Mouse (Mus musculus) limb, embryonic 13.5 days (tissue): ENCODE measurements around the gene Hoxd8. TPM values are rescaled to one million over a fixed set of nuclear protein-coding genes. Genes with fewer than 3 reads are reported as not detected.

Experiments used
- ATAC-seq: fragments of 200-750 bp; cut with Nextera tagmentation; 2 replicates; pipeline ENCODE4 v1.8.0; 2017; ENCODE audit warnings: low read depth, moderate number of reproducible peaks, moderate TSS enrichment; ENCODE audit not compliant: low FRiP score
- H3K27ac ChIP-seq: fragments of 300-500 bp; sonication (generic); 2 replicates; pipeline ENCODE4 v1.5.1; 2015; ENCODE audit warnings: inconsistent platforms, mild to moderate bottlenecking, moderate library complexity
- H3K27me3 ChIP-seq: fragments of 300-500 bp; sonication (generic); 2 replicates; pipeline ENCODE4 v1.6.1; 2015; ENCODE audit warnings: mild to moderate bottlenecking, inconsistent platforms
- H3K36me3 ChIP-seq: fragments of 300-500 bp; sonication (generic); 2 replicates; pipeline ENCODE4 v1.6.1; 2015; ENCODE audit warnings: inconsistent platforms, mild to moderate bottlenecking, moderate library complexity
- H3K4me1 ChIP-seq: fragments of 300-500 bp; sonication (generic); 2 replicates; pipeline ENCODE4 v1.6.1; 2015; ENCODE audit warnings: inconsistent platforms
- H3K4me2 ChIP-seq: fragments of 300-500 bp; sonication (generic); replicated peaks from 2 replicates; pipeline ENCODE4 v1.6.1; 2015; ENCODE audit warnings: inconsistent platforms, mild to moderate bottlenecking, moderate library complexity
- H3K4me3 ChIP-seq: fragments of 300-500 bp; sonication (generic); 2 replicates; pipeline ENCODE4 v1.5.1; 2015; ENCODE audit warnings: moderate library complexity, mild to moderate bottlenecking, inconsistent platforms
- H3K9ac ChIP-seq: fragments of 300-500 bp; sonication (generic); 2 replicates; pipeline ENCODE4 v1.6.1; 2015; ENCODE audit warnings: mild to moderate bottlenecking, inconsistent platforms
- H3K9me3 ChIP-seq: fragments of 300-500 bp; sonication (generic); 2 replicates; pipeline ENCODE4 v1.6.1; 2016; ENCODE audit warnings: inconsistent platforms
- WGBS: fragments of 180-500 bp; shearing (Covaris S2); methylation state at CpG from one replicate; pipeline ENCODE4 v1.1.7; 2015; 5-methylcytosine and 5-hydroxymethylcytosine counted together
- polyA plus RNA-seq: library from polyadenylated mRNA; unstranded; fragments of >200 nt; fragmentation: Nextera tagmentation; extraction: Ambion mirVana; gene quantifications from 2 replicates; pipeline ENCODE4 v1.2.1, GENCODE M21; 2015

Gene Hoxd8
- polyA plus RNA-seq, 1 experiment from 2014 or later: 7.5 TPM

DNA sequence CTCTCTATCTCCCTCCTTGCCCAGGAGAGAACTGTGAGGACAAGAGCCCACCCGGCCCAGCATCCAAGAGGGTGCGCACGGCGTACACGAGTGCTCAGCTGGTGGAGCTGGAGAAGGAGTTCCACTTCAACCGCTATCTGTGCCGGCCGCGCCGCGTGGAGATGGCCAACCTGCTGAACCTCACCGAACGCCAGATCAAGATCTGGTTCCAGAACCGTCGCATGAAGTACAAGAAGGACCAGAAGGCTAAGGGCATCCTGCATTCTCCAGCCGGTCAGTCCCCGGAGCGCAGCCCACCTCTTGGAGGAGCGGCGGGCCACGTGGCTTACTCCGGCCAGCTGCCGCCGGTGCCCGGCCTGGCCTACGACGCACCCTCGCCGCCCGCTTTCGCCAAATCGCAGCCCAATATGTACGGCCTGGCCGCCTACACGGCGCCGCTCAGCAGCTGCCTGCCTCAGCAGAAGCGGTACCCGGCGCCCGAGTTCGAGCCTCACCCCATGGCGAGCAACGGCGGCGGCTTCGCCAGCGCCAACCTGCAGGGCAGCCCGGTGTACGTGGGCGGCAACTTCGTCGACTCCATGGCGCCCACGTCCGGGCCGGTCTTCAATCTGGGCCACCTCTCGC lies 42.0 kb downstream of the Hoxd8 start:
- Histone ChIP-seq H3K27me3 (peaks cover 99% of the 10 kb centered on the region), H3K9ac (no peak overlapping the region)
- no peak for ATAC-seq

DNA sequence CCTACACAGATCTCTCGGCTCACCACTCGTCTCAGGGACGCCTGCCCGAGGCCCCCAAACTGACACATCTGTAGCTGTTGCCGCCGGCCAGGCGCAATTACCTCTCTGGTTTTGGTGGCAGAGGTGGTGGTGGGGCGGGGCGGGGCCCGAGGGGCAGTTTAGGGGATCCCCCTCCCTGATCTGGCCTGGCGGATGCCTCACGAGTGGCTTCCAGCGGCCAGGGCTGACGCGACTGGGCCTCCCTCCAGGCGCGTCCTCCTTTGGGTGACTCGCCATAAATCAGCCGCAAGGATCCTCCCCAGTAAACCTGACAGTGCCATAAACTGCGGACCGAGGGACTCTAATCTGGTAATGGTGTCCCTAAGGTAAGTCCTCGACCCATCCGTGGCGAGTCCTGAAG lies 42.6 kb downstream of the Hoxd8 start:
- Histone ChIP-seq H3K4me3 (peak overlapping the region; percentile 25; the same call in 1 of the 2 replicates), H3K9ac (no peak overlapping the region), H3K4me2 (peak overlapping the region; percentile 41), H3K27ac (no peak overlapping the region), H3K27me3 (peaks cover 99% of the 10 kb centered on the region), H3K9me3 (no peaks in the 10 kb centered on the region), H3K4me1 (peaks cover 21% of the 10 kb centered on the region), H3K36me3 (no peaks in the 10 kb centered on the region)
- 6% methylated on average over 24 of the region's 24 CpGs for WGBS
- no peak for ATAC-seq

More for the DNA sequence above, 42.0 kb downstream of the Hoxd8 start:
- no peaks in the 10 kb centered on the region for H3K9me3 ChIP-seq
- 5% methylated on average over 58 of the region's 58 CpGs for WGBS
- H3K36me3 ChIP-seq: no peaks in the 10 kb centered on the region
- H3K4me2 ChIP-seq: peak overlapping the region; percentile 41
- H3K4me1 ChIP-seq: peaks cover 21% of the 10 kb centered on the region
- H3K27ac ChIP-seq: no peak overlapping the region
- H3K4me3 ChIP-seq: peak overlapping the region; percentile 25

DNA sequence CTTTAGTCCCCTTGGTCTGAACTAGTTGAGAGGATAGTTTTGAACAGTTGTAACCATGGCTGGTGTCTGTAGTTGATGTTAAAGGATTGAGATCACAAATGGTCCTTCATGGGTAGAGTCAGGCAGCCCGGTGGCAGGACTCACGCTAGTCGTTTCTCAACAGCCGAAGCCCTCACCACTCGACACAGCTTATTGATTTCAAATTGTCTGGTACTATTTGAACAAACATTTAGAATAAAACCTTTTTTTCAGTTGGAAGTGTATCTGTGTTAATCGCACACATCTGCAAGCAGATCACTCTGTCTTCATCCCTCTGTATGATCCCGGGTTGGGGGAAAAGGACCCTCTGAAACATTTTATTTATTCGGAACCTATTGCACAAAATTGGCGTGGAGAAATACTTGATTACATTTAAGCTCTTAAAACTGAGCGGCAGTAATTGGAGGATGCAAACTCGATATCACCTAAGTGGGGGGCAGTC lies 43.3 kb downstream of the Hoxd8 start:
- no peaks in the 10 kb centered on the region for H3K9me3 ChIP-seq
- H3K27me3 ChIP-seq: peaks cover 99% of the 10 kb centered on the region
- H3K27ac ChIP-seq: no peak overlapping the region
- no peak for ATAC-seq
- H3K9ac ChIP-seq: no peak overlapping the region
- H3K4me3 ChIP-seq: no peak overlapping the region
- H3K36me3 ChIP-seq: no peaks in the 10 kb centered on the region
- 19% methylated on average over 11 of the region's 11 CpGs for WGBS
- peaks cover 26% of the 10 kb centered on the region for H3K4me1 ChIP-seq
- H3K4me2 ChIP-seq: no peak overlapping the region

DNA sequence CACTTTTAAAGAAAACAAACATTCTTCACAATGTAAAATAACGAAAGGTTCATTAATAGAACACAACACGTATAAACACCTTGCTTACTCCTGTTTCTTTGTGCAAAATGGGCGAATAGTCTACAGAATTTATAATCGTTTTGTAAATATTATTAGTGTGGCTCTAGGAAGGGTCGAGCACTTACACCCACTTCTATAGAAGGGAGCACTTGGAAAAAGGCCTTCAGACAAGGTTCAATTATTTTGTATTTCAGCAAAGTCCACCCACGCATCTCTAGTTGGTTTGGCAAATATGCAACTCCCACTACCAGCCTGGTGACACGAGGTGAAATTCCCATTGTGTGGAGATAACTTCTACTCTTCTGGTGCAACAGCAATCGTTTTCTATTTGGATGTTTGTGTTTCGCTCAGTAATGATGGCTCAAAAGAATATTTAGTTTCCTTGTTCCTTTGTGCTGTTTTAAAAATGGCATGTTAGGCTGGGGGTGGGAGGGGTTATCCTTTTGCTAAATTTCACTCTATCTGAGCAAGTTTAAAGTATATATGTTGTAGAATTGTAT lies 44.1 kb downstream of the Hoxd8 start:
- no peak for ATAC-seq
- Histone ChIP-seq H3K9ac (no peak overlapping the region), H3K36me3 (no peaks in the 10 kb centered on the region), H3K4me3 (no peak overlapping the region), H3K9me3 (no peaks in the 10 kb centered on the region), H3K4me2 (no peak overlapping the region), H3K4me1 (peaks cover 33% of the 10 kb centered on the region), H3K27me3 (peaks cover 100% of the 10 kb centered on the region), H3K27ac (no peak overlapping the region)
- 18% methylated on average over 9 of the region's 9 CpGs for WGBS

DNA sequence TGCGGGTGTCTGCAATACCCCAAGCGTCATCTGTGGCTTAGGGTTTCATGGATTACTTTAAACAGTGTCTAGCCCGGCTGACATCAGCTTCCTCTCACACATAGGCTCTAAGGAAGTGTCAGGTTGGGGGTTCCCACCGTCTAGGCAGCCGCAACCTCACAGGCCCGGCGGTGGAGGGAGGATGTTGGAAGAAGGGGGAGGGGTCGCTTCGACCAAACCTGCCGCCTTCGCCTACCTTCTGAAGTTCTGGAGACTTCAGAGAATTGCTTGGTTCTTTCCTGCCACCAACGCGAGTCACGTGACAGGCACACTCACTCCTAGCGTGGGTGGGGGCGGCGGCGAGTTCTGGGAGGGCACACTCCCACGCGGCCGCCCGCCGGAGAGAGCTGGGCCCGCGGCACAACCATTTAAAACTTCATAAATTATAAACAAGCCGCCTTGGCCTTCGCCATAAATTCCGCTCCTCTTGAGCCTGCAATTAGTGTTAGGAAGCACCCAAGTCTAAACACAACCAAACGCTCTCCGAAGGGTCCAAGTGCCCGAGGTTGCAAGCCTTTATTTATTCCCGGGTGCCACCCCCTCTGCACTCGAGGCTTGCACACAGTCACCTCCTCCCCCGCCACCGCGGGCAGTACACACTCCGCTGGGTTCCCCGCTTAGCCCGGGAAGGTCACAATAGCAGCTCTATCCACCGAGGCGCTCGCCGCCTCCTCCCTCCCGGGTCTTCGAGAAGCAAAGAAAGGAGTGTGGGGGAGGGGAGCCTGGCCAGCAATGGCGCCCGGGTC lies 45.1 kb downstream of the Hoxd8 start:
- H3K4me3 ChIP-seq: peak overlapping the region; percentile 37
- WGBS: under 1% methylated on average over 47 of the region's 47 CpGs
- peaks cover 33% of the 10 kb centered on the region for H3K4me1 ChIP-seq
- H3K9me3 ChIP-seq: no peaks in the 10 kb centered on the region
- peaks cover 100% of the 10 kb centered on the region for H3K27me3 ChIP-seq
- peak; percentile 18; the same call in 1 of the 2 replicates for ATAC-seq
- no peaks in the 10 kb centered on the region for H3K36me3 ChIP-seq
- peak overlapping the region; percentile 36; the same call in 1 of the 2 replicates for H3K9ac ChIP-seq
- peak overlapping the region; percentile 67 for H3K4me2 ChIP-seq
- no peak overlapping the region for H3K27ac ChIP-seq

DNA sequence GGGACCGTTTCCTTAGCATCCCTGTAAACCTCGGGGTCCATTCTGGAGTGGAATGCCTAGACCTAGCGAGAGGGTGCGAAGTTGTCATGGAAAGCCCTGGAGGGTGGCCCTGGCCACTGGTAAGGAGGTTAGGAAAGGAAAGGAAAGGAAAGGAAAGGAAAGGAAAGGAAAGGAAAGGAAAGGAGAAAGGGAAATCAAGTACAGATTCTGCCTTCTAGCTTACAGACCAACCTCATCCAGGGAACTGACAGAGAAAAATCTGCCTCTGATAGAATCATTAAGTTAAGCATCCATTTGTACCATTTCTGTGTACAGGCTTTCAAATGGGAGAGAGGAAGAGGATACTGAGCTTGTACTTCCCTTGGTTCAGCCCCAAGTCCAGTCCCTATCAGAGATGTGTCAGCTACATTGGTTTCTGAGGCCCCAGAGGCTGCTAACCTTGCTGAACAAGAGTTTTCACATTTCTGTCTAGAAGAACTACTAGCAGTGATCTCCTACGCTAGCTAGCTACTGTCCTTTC lies 46.4 kb downstream of the Hoxd8 start:
- peaks cover 33% of the 10 kb centered on the region for H3K4me1 ChIP-seq
- no peaks in the 10 kb centered on the region for H3K9me3 ChIP-seq
- ATAC-seq: no peak
- H3K27ac ChIP-seq: no peak overlapping the region
- H3K27me3 ChIP-seq: peaks cover 100% of the 10 kb centered on the region
- WGBS: 53% methylated on average over 5 of the region's 5 CpGs
- no peak overlapping the region for H3K4me2 ChIP-seq
- H3K36me3 ChIP-seq: no peaks in the 10 kb centered on the region
- no peak overlapping the region for H3K4me3 ChIP-seq
- no peak overlapping the region for H3K9ac ChIP-seq

DNA sequence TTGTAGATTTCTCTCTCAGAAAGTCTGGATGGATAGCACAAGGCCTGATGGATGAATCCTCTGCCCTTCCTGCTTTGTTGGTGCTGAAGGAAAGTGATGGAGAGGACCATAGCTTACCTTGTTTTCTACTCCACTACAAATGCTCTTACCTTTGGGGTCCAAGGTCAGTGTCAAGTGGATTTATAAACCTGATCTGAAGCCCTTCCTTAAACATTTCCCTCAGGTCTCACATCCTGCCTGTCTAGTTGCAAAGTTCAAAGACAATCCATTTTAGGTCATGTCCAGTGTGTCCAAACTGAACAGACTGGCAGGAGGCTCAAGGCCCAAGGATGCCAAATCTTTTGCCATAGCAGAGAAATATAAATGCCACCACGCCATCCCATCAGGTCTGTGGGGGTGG lies 47.4 kb downstream of the Hoxd8 start:
- H3K4me2 ChIP-seq: no peak overlapping the region
- no peak overlapping the region for H3K9ac ChIP-seq
- peaks cover 26% of the 10 kb centered on the region for H3K4me1 ChIP-seq
- no peaks in the 10 kb centered on the region for H3K9me3 ChIP-seq
- H3K27me3 ChIP-seq: peaks cover 98% of the 10 kb centered on the region
- WGBS: 88% methylated on average over 1 of the region's 1 CpGs
- no peaks in the 10 kb centered on the region for H3K36me3 ChIP-seq
- no peak for ATAC-seq
- H3K4me3 ChIP-seq: no peak overlapping the region
- H3K27ac ChIP-seq: no peak overlapping the region

DNA sequence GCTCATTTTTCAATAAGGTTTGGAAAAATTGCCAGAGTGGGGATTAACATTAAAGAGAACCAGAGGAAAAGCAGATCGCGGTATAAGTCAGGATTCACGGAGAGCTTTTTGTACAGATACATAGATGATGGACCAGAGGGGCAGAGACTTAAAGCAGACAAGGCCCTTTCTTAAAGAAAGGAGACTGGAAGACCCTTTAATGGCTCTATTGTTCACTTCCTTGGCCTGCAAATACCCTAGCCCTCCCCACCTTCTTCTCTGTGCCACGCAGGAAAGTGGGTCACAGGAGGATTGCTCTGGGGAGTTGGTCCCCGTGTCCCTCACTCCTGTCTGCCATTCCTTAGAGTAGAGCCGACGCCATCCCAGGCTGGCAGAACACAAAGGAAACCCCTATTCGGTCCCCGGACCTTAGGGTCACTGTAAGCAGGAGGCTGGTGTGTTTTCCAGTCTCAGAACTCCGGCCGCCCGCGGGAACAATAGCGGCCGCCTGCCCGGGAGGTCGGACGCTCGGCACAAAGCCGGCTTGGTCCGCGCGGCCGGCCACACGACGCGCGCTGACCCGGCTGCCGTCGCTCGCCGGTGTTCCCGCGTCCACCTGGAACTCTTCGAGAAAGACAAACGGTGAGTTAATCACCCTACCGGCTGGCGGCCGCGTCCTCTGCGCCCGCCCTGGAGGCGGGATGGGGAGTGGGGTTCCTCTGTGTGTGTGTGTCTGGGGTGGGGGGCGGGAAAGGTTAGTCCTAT lies 48.2 kb downstream of the Hoxd8 start:
- WGBS: 4% methylated on average over 44 of the region's 45 CpGs
- ATAC-seq: no peak
- peaks cover 25% of the 10 kb centered on the region for H3K4me1 ChIP-seq

DNA sequence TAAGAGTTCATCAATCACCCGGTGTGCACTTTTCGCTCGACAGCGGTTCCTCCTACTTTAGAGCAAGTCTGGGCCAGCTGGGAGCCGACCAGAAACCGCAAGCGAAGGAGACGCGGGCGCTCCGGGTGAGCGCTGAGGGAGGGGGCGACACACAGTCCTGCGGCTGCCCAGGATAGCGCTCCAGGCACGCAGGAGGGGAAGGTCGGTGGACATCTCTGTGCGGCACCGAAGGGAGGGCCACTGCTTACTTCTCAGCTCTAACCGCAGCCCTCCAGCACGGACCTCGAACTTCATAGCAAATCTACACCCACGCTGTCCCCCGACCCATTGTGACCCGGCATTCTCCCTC lies 48.7 kb downstream of the Hoxd8 start:
- under 1% methylated on average over 25 of the region's 25 CpGs for WGBS
- Histone ChIP-seq H3K4me2 (peak overlapping the region; percentile 66), H3K27me3 (peaks cover 96% of the 10 kb centered on the region)

More for the DNA sequence above, 48.2 kb downstream of the Hoxd8 start:
- H3K4me3 ChIP-seq: peak overlapping the region; percentile 41
- H3K9ac ChIP-seq: peak overlapping the region; percentile 61
- H3K4me2 ChIP-seq: peak overlapping the region; percentile 66
- peaks cover 96% of the 10 kb centered on the region for H3K27me3 ChIP-seq
- no peak overlapping the region for H3K27ac ChIP-seq
- H3K9me3 ChIP-seq: no peaks in the 10 kb centered on the region
- H3K36me3 ChIP-seq: no peaks in the 10 kb centered on the region

DNA sequence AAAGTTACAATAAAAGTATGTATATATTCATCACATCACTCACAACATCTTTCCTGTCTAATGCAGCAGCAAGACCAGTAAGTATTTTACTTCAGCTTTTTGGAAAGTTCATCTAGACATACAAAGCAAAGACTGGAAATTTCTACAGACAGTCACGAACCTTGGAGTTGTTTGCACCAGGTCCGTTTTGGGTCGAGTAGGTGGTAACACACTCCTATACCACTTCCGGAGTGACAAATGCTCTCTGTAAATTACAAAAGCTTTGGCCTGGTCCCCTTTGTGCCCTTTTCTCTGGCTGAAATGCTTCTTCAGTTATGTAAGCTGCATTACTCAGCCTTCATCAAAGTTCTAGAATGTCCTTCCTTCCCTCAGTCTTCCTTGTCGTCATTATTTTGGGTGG lies 49.3 kb downstream of the Hoxd8 start:
- 34% methylated on average over 5 of the region's 5 CpGs for WGBS
- Histone ChIP-seq H3K4me2 (peak overlapping the region; percentile 66; the same call in 1 of the 2 replicates), H3K27me3 (peaks cover 96% of the 10 kb centered on the region), H3K4me1 (peaks cover 25% of the 10 kb centered on the region), H3K27ac (no peak overlapping the region), H3K4me3 (no peak overlapping the region), H3K9me3 (no peaks in the 10 kb centered on the region), H3K36me3 (no peaks in the 10 kb centered on the region), H3K9ac (no peak overlapping the region)
- no peak for ATAC-seq

More for the DNA sequence above, 48.7 kb downstream of the Hoxd8 start:
- Histone ChIP-seq H3K9me3 (no peaks in the 10 kb centered on the region), H3K4me3 (peak overlapping the region; percentile 41), H3K9ac (peak overlapping the region; percentile 61), H3K4me1 (peaks cover 25% of the 10 kb centered on the region), H3K27ac (no peak overlapping the region), H3K36me3 (no peaks in the 10 kb centered on the region)
- ATAC-seq: 0 out of 2 replicates have a peak, but pooled peaks have one; percentile 11
